ENCODE assay signal across 11 mouse cellular contexts in the genomic region with DNA sequence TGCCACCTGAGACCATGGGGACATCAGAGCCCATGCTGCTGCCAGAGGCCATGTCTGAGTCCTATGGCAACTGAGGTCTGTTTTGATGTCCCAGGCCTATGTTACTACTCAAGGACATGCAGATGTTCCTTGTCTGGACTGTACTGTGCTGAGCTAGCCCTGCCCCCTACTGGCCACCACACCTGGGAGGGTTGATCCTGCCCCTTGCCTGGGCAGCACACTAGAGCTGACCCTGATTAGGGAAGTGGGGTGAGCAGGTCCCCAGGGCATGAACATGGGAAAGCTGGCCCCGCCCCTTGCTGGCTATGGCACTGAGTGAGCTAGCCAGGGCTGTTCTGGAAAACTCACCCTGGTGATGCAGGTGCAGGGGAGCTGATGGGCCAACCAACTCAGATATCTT.
DNase-seq lines count a peak whose midpoint lies in the region; ATAC-seq and TF ChIP-seq lines count a peak whose summit lies in the region.
"Had no signal": no experiment of that assay in that cellular context is flagged by ENCODE, and none has a peak within 500 bp of the region (broad histone marks: within the 10 kb centered on the region; RNA-seq: fewer than 3 reads in every experiment).

No protein-coding gene starts in this region.

- H3K4me3 ChIP-seq in liver, adult 2 months (ENCODE audit: insufficient read depth, low read depth, low read length), result no peak overlapping the region
- no peak overlapping the region for H3K4me3 ChIP-seq in midbrain, embryonic 16.5 days (ENCODE audit: low read depth, low read length)

- H3K4me2 ChIP-seq in midbrain, embryonic 16.5 days (ENCODE audit: low read length), result no peak overlapping the region

- ATAC-seq in hematopoietic stem cell, adult 5-6 weeks (replicated peaks in 1 of 2; ENCODE audit: insufficient read depth in 1 of 2, low FRiP score in 2 of 2, low TSS enrichment in 1 of 2, low read depth in 1 of 2, poor library complexity in 2 of 2, severe bottlenecking in 2 of 2), result peak; percentile 17 to 45; a peak in 1 of 4 replicates
- ATAC-seq in midbrain, embryonic 16.5 days, result peak; percentile 64; the same call in 1 of the 2 replicates

- DNase-seq in adrenal gland, adult (ENCODE audit: inconsistent age in 2 of 2, low spot score in 1 of 2), result peak; percentile 9 to 25
- DNase-seq in adrenal gland, postnatal 4 days (ENCODE audit: low spot score in 2 of 2), result no peak
- DNase-seq in liver, adult 2 months (ENCODE audit: extremely low read depth, low read depth, low spot score), result no peak
- DNase-seq in liver, result no peak
- DNase-seq in right cerebral cortex, adult 2 months (ENCODE audit: low spot score in 2 of 2), result no peak
- DNase-seq in frontal cortex, postnatal 36 days (ENCODE audit: low spot score in 2 of 2), result no peak
- DNase-seq: cerebellum, adult 11 months; heart, postnatal 36 days had no signal

- H3K27me3 ChIP-seq in liver, adult 2 months (ENCODE audit: control insufficient read depth, insufficient read depth, low read length), result no peaks in the 10 kb centered on the region
- H3K27me3 ChIP-seq in midbrain, embryonic 16.5 days (ENCODE audit: control insufficient read depth, insufficient read depth, low read depth, low read length), result no peaks in the 10 kb centered on the region

- no peak overlapping the region for H3K9ac ChIP-seq in liver, adult 2 months (ENCODE audit: low read depth, low read length)
- H3K9ac ChIP-seq in midbrain, embryonic 16.5 days (ENCODE audit: low read depth, low read length), result no peak overlapping the region
- H3K9ac ChIP-seq: liver, embryonic 14.5 days had no signal

- H3K79me2 ChIP-seq in liver, adult 2 months (ENCODE audit: control insufficient read depth, insufficient read depth, low read length), result no peaks in the 10 kb centered on the region

- no peaks in the 10 kb centered on the region for H3K4me1 ChIP-seq in liver, adult 2 months (ENCODE audit: control insufficient read depth, insufficient read depth, low read length)
- H3K4me1 ChIP-seq in midbrain, embryonic 16.5 days (ENCODE audit: control insufficient read depth, insufficient read depth, low read length), result no peaks in the 10 kb centered on the region

- TF ChIP-seq POLR2A in liver, adult 2 months (IDR thresholded peaks at IDR 0.05; ENCODE audit: extremely low read depth, insufficient read depth, low read length), result no peak

- H3K27ac ChIP-seq in liver, adult 2 months (replicated peaks; ENCODE audit: insufficient read depth, low read depth, low read length), result no peak overlapping the region
- H3K27ac ChIP-seq in midbrain, embryonic 16.5 days (ENCODE audit: low read length), result no peak overlapping the region
- H3K27ac ChIP-seq: liver, embryonic 14.5 days had no signal

- H3K36me3 ChIP-seq in liver, adult 2 months (ENCODE audit: control insufficient read depth, insufficient read depth, low read length), result no peaks in the 10 kb centered on the region
- H3K36me3 ChIP-seq in midbrain, embryonic 16.5 days (ENCODE audit: control insufficient read depth, insufficient read depth, low read length), result no peaks in the 10 kb centered on the region

- TF ChIP-seq CTCF in liver, adult 2 months (IDR thresholded peaks at IDR 0.05; ENCODE audit: low read depth, low read length), result peak; percentile 63

- 76% methylated on average over 1 of the region's 1 CpGs for WGBS in liver, adult 2 months
- 88% methylated on average over 1 of the region's 1 CpGs for WGBS in midbrain, embryonic 16.5 days

- no peaks in the 10 kb centered on the region for H3K9me3 ChIP-seq in midbrain, embryonic 16.5 days (replicated peaks; ENCODE audit: control insufficient read depth, low read length, poor library complexity, severe bottlenecking)

Comparison
In these comparisons a context has a peak if more than half of its experiments do, and no peak if none do; other contexts are left out.
1. DNase-seq: peak in adrenal gland, adult (2 of 2); none in adrenal gland, postnatal 4 days (0 of 2), liver, adult 2 months (single experiment), liver (single experiment), right cerebral cortex, adult 2 months (0 of 2) and frontal cortex, postnatal 36 days (0 of 2).